Mouse (Mus musculus) G1E (cell line): ENCODE data around the gene Gng2.

Experiments used
- CTCF ChIP-seq: IDR thresholded peaks from 2 replicates; pipeline ENCODE4 v1.5.1; 2012; ENCODE audit warnings: low read depth, low read length, inconsistent platforms, mixed read lengths
- GATA1 ChIP-seq: IDR thresholded peaks from 2 replicates; pipeline ENCODE4 v1.6.1; 2012; ENCODE audit warnings: borderline replicate concordance, low read length, inconsistent platforms, mixed read lengths
- GATA2 ChIP-seq: IDR thresholded peaks from 2 replicates; pipeline ENCODE4 v1.6.1; 2012; ENCODE audit warnings: low read depth, low read length, inconsistent platforms, borderline replicate concordance
- TAL1 ChIP-seq: conservative IDR thresholded peaks from 2 replicates; pipeline ENCODE4 v1.6.1; 2012; ENCODE audit warnings: low read depth, low read length, inconsistent platforms, mixed read lengths

DNA sequence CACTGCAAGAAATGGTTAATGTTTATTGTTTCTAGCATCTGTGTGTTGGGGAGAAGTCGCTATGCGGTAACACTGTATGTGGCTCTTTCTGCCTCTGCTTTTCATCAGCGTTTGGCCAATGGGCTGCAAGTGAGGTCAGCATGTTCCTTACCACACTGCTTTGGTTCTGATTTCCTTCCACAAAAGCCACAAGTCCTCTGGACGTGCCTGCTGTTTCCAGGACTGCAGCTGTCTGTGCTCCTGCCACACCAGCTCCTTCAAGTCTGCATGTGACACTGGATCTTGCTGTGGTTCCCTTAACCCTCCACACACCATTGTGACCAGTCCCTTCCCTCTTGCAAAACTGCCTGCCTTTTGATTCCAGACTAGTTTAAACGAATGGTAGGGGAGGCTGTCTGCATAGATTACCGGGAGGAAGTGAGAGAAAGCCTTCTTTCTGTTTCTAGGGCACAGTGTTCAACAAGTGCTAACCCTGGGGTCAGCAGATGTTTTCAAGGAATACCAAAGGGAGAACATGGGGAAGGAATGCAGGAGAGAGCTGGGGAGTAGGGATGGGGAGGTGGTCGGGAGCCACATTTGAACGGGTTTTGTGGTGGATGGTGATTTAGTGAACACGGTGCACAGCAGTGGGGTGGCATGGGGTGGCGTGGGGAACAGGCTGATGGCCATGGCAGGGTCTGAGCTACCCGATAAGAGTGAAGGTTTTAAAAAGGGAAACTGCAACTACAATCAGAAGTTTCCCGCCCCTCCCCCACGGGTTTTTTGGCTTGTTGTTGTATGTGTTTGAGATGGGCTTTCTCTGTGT, 7.9 kb upstream of the Gng2 start:
- TF ChIP-seq CTCF (no peak), GATA1 (no peak), TAL1 (no peak), GATA2 (no peak)
